Mouse (Mus musculus) heart, embryonic 16.5 days (tissue): ENCODE measurements at regions not wholly inside any gene's neighbourhood (a gene's known extent, or its start where the extent isn't known, plus 50 kb on each side); places are given as distances from the start of the nearest gene placed in this dataset.

Experiments used
- ATAC-seq: fragments of 200-750 bp; cut with Nextera tagmentation; replicated peaks from 2 replicates; pipeline ENCODE4 v1.8.0; 2017; ENCODE audit warnings: moderate number of reproducible peaks; ENCODE audit not compliant: insufficient read depth, low FRiP score; ENCODE audit errors: extremely low read depth
- H3K27ac ChIP-seq: fragments of 300-500 bp; sonication (generic); 2 replicates; pipeline ENCODE4 v1.5.1; 2014; ENCODE audit warnings: mild to moderate bottlenecking, low read length, control low read depth, moderate library complexity
- H3K27me3 ChIP-seq: fragments of 300-500 bp; sonication (generic); 2 replicates; pipeline ENCODE4 v1.6.1; 2014; ENCODE audit warnings: low read length, mixed read lengths; ENCODE audit not compliant: control insufficient read depth, insufficient read depth
- H3K36me3 ChIP-seq: fragments of 300-500 bp; sonication (generic); 2 replicates; pipeline ENCODE4 v1.6.1; 2014; ENCODE audit not compliant: control insufficient read depth, insufficient read depth
- H3K4me1 ChIP-seq: fragments of 300-500 bp; sonication (generic); 2 replicates; pipeline ENCODE4 v1.6.1; 2014; ENCODE audit warnings: low read length, mixed read lengths; ENCODE audit not compliant: control insufficient read depth, insufficient read depth
- H3K4me2 ChIP-seq: fragments of 300-500 bp; sonication (generic); 2 replicates; pipeline ENCODE4 v1.6.1; 2014; ENCODE audit warnings: low read depth, mild to moderate bottlenecking, control low read depth, low read length
- H3K4me3 ChIP-seq: fragments of 300-500 bp; sonication (generic); 2 replicates; pipeline ENCODE4 v1.5.1; 2014; ENCODE audit warnings: mild to moderate bottlenecking, control low read depth, low read length
- H3K9ac ChIP-seq: fragments of 300-500 bp; sonication (generic); 2 replicates; pipeline ENCODE4 v1.6.1; 2014; ENCODE audit warnings: low read length, control low read depth
- H3K9me3 ChIP-seq: fragments of 300-500 bp; sonication (generic); replicated peaks from 2 replicates; pipeline ENCODE4 v1.6.1; 2016; ENCODE audit warnings: low read length; ENCODE audit not compliant: control insufficient read depth
- WGBS: fragments of 180-500 bp; shearing (Covaris S2); extraction: QIAGEN DNeasy Blood & Tissue Kit; methylation state at CpG from one replicate; pipeline ENCODE4 v1.1.7; 2014; 5-methylcytosine and 5-hydroxymethylcytosine counted together

DNA sequence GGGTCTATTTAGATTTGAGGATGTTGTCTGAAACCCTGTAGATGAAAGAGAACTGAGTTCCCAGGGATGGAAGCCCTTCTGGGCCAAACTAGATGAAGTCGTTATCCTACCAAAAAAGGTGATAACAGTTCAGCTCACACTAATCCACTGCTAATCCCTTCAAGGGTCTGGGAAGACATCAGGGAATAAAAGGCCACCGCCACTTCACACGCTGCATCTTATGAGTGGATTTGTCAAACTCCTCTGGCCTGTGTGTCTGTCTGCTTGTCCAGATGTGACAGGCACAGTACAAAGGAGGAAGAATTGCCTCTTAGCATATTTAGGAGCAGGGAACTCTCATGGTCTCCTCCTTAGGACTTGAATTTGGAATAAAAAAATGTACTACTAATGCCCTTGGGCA, 171.2 kb upstream of the Tshz3 start:
- Histone ChIP-seq H3K36me3 (no peaks in the 10 kb centered on the region), H3K9me3 (no peaks in the 10 kb centered on the region), H3K4me2 (no peak overlapping the region), H3K4me1 (no peaks in the 10 kb centered on the region), H3K27ac (no peak overlapping the region), H3K27me3 (no peaks in the 10 kb centered on the region), H3K4me3 (no peak overlapping the region), H3K9ac (no peak overlapping the region)
- 53% methylated on average over 3 of the region's 3 CpGs for WGBS
- no peak for ATAC-seq

DNA sequence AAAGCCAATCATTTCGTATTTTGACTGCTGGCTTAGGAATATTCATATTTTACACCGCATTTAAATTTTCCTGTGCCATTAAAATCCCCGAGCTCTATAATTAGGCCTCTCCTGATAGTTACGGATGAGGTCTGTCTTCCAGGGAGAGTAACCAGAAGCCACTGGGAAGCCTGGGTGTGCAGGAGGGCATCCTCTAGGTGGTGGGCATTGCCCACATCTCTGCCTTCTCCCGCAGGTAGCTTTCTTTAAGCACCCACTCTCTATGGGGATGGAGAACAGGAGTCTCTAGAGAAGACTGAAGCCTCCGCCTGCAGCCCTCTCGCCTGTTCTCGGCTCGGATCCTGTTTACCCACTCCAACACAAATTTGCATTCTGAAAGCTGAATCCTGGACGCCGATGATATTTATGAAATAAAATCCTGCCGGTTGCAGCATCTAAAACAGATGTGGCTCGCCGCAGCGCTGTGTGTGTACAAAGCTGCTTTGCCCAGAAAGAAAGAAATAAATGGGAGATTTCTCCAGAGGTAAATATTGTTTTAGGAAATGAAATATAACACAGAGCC, 168.3 kb upstream of the Tshz3 start:
- Histone ChIP-seq H3K36me3 (no peaks in the 10 kb centered on the region), H3K27me3 (no peaks in the 10 kb centered on the region), H3K4me1 (no peaks in the 10 kb centered on the region), H3K9ac (no peak overlapping the region), H3K4me2 (no peak overlapping the region), H3K9me3 (no peaks in the 10 kb centered on the region), H3K27ac (no peak overlapping the region), H3K4me3 (no peak overlapping the region)
- ATAC-seq = no peak
- WGBS = 78% methylated on average over 15 of the region's 15 CpGs

DNA sequence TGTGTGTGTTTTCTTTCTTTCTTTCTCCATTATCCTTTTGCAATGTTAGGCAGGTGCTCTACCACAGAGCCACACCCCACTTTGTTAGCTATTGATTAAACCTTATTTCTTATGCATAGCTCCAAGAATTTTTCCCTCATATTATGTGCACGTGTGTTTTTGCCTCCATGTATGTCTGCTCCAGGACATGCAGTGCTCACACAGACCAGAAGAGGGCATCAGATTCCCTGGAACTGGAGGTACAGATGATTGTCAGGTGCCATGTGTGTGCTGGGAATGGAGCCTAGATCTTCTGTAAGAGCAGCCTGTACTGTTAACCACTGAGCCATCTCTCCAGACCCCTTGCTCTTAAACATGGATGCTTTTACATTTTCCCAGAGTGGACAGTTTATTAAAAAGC, 166.4 kb upstream of the Tshz3 start:
- H3K4me3 ChIP-seq = no peak overlapping the region
- no peak overlapping the region for H3K27ac ChIP-seq
- H3K9me3 ChIP-seq = no peaks in the 10 kb centered on the region
- no peak for ATAC-seq
- H3K27me3 ChIP-seq = no peaks in the 10 kb centered on the region
- no peaks in the 10 kb centered on the region for H3K4me1 ChIP-seq
- no peak overlapping the region for H3K4me2 ChIP-seq
- WGBS = 76% methylated on average over 1 of the region's 1 CpGs
- no peaks in the 10 kb centered on the region for H3K36me3 ChIP-seq
- H3K9ac ChIP-seq = no peak overlapping the region

DNA sequence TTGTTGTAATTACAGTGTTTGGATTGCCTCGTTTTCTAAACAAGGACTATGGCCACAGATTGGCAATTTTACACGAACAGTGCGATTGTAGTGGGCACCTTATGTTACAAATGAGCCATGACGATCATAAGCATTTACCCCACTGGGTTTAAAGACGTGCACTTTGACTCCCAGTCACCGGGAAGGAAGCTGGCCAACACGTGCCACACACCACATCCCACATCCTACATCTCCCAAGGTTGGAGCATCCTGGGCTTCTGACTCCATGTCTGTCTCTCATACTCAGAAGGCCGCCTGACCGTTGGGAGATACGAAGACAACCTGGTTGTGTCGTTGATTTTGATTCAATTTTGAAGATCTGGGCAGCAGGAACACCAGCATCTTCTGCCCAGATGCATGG, 159.8 kb upstream of the Tshz3 start:
- no peak overlapping the region for H3K27ac ChIP-seq
- no peaks in the 10 kb centered on the region for H3K4me1 ChIP-seq
- no peaks in the 10 kb centered on the region for H3K27me3 ChIP-seq
- WGBS = 84% methylated on average over 11 of the region's 11 CpGs
- H3K36me3 ChIP-seq = no peaks in the 10 kb centered on the region
- no peaks in the 10 kb centered on the region for H3K9me3 ChIP-seq
- no peak overlapping the region for H3K4me3 ChIP-seq
- H3K9ac ChIP-seq = no peak overlapping the region
- H3K4me2 ChIP-seq = no peak overlapping the region
- no peak for ATAC-seq

DNA sequence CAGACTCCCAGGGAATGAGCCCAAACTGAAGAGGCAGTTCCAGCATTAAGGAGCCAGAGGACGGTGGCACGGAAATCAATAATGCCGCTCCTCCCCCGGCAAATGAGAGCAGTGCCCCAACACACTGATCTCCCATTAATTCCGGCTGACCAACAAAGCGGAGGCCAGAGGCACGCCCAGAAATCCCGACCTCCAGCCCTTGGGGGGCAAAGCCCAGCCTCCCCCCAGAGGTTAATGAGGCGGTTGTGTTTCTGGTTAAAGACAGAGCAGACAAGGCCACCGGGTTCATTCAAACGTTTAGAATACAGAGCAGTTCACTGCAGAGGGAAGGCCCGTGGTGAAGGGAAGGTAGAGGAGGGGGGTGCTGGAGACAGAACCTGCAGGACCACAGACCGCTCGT, 149.9 kb upstream of the Tshz3 start:
- Histone ChIP-seq H3K4me1 (no peaks in the 10 kb centered on the region), H3K4me2 (no peak overlapping the region), H3K4me3 (no peak overlapping the region), H3K27me3 (no peaks in the 10 kb centered on the region), H3K9me3 (no peaks in the 10 kb centered on the region), H3K36me3 (no peaks in the 10 kb centered on the region), H3K27ac (no peak overlapping the region), H3K9ac (no peak overlapping the region)
- WGBS = 72% methylated on average over 14 of the region's 14 CpGs
- ATAC-seq = no peak

DNA sequence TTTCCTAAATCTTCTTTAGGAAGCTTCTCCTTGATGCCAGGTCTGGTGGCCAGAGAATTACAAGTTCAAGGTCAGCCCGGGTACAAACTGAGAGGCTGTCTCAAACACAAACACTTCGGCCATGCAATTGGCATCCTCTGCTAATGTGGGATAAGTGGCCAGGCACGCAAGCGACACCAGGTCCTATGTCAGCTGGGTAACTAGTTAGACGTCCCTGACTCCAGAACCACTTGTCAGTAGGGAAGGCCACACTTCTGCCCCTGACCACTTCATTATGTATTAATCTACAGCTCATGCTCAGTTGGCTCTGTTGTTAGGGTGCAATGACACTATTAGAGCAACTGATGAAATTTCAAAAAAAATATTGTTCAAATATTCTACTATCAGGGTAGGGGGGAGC, 149.5 kb upstream of the Tshz3 start:
- 77% methylated on average over 5 of the region's 5 CpGs for WGBS
- ATAC-seq = no peak
- Histone ChIP-seq H3K27me3 (no peaks in the 10 kb centered on the region), H3K9me3 (no peaks in the 10 kb centered on the region), H3K4me2 (no peak overlapping the region), H3K4me1 (no peaks in the 10 kb centered on the region), H3K36me3 (no peaks in the 10 kb centered on the region), H3K9ac (no peak overlapping the region), H3K4me3 (no peak overlapping the region), H3K27ac (no peak overlapping the region)

DNA sequence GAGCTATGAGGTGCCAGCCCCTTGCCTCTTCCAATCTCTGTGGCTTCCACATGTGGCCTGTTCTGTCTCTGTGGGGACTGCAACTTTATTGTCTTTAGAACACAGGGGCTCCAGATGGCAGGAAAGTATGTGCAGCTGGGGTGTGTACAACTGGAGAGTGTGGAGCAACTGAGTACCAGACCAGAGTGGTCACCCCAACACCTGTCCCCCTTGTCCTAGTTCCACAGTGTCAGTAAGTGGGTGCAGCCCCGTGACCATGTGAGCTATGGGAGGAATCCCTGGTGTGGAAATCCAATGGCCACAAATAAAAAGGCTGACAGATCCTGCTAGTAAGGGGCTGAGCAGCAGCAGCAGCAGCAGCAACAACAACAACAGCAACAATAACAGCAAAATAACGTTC, 126.9 kb upstream of the Tshz3 start:
- no peaks in the 10 kb centered on the region for H3K4me1 ChIP-seq
- no peaks in the 10 kb centered on the region for H3K36me3 ChIP-seq
- H3K27me3 ChIP-seq = no peaks in the 10 kb centered on the region
- 69% methylated on average over 2 of the region's 2 CpGs for WGBS
- no peak overlapping the region for H3K9ac ChIP-seq
- no peaks in the 10 kb centered on the region for H3K9me3 ChIP-seq
- H3K27ac ChIP-seq = no peak overlapping the region
- ATAC-seq = no peak
- no peak overlapping the region for H3K4me2 ChIP-seq
- no peak overlapping the region for H3K4me3 ChIP-seq

DNA sequence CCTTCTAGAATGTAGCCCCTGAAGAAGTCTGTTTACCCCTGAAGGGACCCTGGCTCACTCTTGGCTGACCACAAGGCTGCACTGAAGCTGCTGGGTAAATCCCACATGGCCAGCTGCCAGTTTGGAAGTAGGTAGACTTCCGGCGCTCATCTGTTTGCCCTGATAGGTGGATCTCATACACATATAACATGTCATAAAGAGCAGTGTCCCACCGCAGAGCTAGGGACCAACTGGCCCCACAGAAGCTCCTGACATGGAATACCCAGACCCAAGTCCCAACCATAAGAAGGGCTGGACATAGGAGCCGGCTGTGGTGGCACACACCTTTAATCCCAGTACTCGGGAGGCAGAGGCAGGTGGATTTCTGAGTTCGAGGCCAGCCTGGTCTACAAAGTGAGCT, 115.8 kb upstream of the Tshz3 start:
- H3K36me3 ChIP-seq = no peaks in the 10 kb centered on the region
- WGBS = 86% methylated on average over 6 of the region's 6 CpGs

DNA sequence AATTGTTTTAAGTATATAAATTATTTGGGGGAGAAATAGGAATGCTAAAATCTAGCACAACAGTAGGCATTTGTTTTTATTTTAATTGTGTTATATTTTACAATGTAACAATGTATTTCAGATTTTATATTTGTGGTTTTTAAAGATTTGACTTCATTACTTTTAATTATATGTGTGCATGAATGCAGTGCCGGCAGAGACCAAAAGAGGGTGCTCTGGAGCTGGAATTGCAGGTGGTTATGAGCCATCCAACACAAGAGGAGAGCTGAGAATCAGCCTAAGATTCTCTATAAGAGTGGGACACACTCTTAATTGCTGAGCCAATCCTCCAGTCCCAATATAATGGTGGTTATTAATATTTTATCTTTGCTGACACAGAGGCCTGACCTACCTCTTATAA, 112.9 kb upstream of the Tshz3 start:
- ATAC-seq = no peak
- Histone ChIP-seq H3K27ac (no peak overlapping the region), H3K4me1 (no peaks in the 10 kb centered on the region), H3K27me3 (no peaks in the 10 kb centered on the region), H3K4me2 (no peak overlapping the region), H3K4me3 (no peak overlapping the region), H3K9ac (no peak overlapping the region), H3K9me3 (peaks cover 5% of the 10 kb centered on the region), H3K36me3 (no peaks in the 10 kb centered on the region)
- 56% methylated on average over 1 of the region's 1 CpGs for WGBS

More for the DNA sequence above, 115.8 kb upstream of the Tshz3 start:
- Histone ChIP-seq H3K4me3 (no peak overlapping the region), H3K4me2 (no peak overlapping the region), H3K27ac (no peak overlapping the region), H3K9ac (no peak overlapping the region), H3K4me1 (no peaks in the 10 kb centered on the region), H3K9me3 (peaks cover 4% of the 10 kb centered on the region), H3K27me3 (no peaks in the 10 kb centered on the region)
- ATAC-seq = no peak

DNA sequence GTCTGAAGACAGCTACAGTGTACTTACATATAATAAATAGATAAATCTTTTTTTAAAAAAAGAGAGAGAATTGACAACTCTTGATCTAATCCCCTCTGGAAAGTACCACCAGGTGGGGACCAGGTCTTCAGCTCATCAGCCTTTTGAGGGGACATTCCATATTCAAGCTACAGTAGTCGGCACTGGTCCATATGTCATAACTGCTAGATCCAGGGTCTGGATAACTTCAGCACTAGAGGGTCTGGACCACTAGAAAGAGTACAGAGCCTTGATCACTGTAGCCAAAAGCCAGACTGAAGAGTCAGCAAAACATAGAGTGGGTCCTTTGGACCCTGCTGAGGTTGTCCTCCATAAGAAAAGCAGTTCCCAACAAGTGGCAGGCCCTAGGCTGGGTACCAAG, 106.4 kb upstream of the Tshz3 start:
- no peak overlapping the region for H3K27ac ChIP-seq
- WGBS = 77% methylated on average over 1 of the region's 1 CpGs
- no peaks in the 10 kb centered on the region for H3K4me1 ChIP-seq
- no peak overlapping the region for H3K4me2 ChIP-seq
- H3K36me3 ChIP-seq = no peaks in the 10 kb centered on the region
- no peak for ATAC-seq
- no peaks in the 10 kb centered on the region for H3K27me3 ChIP-seq
- no peak overlapping the region for H3K9ac ChIP-seq
- H3K4me3 ChIP-seq = no peak overlapping the region
- 0 out of 2 replicates have a peak, but pooled peaks cover 2% of the 10 kb centered on the region for H3K9me3 ChIP-seq
